Mouse (Mus musculus): ENCODE data around the gene Fermt3. TPM values are rescaled to one million over a fixed set of nuclear protein-coding genes. Genes with fewer than 3 reads are reported as not detected.
"Not testable (repeated sequence)": the region's sequence is repeated elsewhere in the genome, so short reads cannot be mapped to it uniquely, and the experiment has no call there.

Fermt3 gene
- polyA plus RNA-seq, 1 experiment from 2014 or later = 10.3 TPM

DNA sequence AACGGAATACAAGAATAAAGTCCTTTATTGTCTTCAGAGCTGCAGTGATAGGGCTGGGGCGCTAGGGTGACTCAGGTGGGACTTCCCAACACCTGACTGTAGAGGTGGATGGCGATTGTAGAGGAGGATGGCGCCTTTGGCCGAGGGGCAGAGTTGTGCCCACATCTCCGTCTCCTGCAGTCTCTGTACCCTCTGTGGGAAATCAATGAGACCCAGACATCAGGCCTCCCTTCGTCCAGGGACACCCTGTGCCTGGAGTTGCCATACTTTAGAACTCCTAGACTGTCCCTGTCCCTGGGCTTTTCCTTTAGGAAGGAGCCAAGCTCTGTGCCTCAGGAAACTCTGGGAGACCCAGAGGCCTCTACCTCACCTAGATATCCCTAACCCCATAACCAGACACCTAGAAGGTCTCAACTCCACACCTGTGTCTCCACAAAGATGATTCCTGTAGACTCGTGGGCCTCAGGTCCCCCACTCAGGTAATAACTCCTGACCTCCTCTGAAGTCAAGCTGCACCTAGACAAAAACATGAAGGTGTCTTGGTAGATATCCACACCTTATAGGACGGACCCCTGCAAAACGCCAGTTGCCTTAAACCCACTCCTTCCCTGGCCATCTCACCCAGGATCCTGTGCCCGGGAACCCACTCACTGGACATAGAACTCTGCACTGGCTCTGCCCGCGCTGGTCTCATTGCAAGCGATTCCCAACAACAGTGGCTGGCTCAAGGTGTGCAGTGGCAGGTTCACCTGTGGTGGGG lies 26.1 kb downstream of the Fermt3 start:
- DNase-seq (ENCODE audit: low spot score) = no peak
- no peaks in the 10 kb centered on the region for H3K9me3 ChIP-seq (replicated peaks)
- 66% methylated on average over 14 of the region's 14 CpGs for WGBS
- peaks cover 63% of the 10 kb centered on the region for H3K4me1 ChIP-seq
- H3K27ac ChIP-seq (replicated peaks) = peak overlapping the region; percentile 87
- no peaks in the 10 kb centered on the region for H3K27me3 ChIP-seq (ENCODE audit: low read depth, poor library complexity, severe bottlenecking)
- H3K36me3 ChIP-seq = peaks cover 9% of the 10 kb centered on the region
- H3K4me3 ChIP-seq = peak overlapping the region; percentile 71

DNA sequence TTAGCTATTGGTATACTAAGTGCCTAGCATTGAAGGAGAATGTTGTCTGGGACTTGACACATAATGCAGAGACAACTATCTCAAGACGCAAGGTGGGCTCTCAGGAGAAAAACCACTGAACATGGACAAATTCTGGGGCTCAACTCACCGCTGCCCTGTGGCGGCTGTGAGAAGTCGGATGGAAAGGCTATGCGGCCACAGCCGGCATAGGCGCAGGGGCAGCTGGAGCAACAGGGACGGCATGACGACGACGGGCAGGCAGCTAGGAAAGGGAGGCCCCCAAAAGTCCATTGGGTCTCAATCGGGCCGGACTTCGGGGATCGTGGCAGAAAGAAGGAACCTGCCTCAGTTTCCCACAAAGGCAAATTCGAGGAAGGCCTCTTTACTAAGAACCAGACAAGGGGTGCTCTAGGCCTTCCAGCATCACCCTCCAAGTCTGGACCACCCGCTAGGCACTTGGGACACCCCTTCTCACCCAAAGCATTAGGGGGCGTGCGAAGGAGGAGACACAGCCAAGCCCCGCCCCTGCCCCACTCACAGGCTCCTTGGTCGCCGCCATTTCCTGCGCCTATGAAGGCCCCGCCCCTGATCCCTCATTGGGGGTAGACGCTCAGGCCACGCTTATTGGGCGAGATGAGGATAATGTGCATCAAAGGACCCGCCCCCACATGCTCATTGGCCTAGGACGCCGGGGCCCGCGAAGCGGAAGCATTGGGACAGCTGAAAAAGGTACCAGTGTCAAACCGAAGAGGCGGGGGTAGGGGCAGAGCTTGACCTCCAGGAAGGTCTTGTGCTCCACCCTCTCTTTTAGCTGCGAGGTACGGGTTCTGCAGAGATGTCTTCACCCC lies 27.0 kb downstream of the Fermt3 start, which contains the start of gene Dnajc4:
Gene Dnajc4, minus strand, starts transcription at position 562 of the 848 bp plus-strand sequence.
- Histone ChIP-seq H3K4me3 (peak within 1 kb of the TSS; percentile 71), H3K36me3 (peaks cover 4% of the 10 kb centered on the region; the same call in 1 of the 2 replicates), H3K27ac (replicated peaks) (peak within 1 kb of the TSS; percentile 87), H3K4me1 (peaks cover 65% of the 10 kb centered on the region), H3K27me3 (ENCODE audit: low read depth, poor library complexity, severe bottlenecking) (no peaks in the 10 kb centered on the region), H3K9me3 (replicated peaks) (no peaks in the 10 kb centered on the region)
- peak; percentile 98 for DNase-seq (ENCODE audit: low spot score)
- WGBS = 3% methylated on average over 37 of the region's 37 CpGs

DNA sequence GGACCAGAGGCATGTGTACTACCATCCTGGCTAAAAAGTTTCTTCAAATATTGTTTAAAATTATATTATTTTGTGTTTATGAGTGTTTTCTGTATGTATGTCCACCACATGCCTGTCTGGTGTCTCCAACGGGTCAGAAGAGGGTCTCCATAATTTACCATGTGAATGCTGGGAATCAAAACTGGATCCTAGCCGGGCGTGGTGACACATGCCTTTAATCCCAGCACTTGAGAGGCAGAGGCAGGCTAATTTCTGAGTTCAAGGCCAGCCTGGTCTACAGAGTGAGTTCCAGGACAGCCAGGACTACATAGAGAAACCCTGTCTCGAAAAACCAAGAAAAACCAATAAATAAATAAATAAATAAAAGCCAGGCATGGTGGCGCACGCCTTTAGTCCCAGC lies 28.1 kb downstream of the Fermt3 start:
- H3K36me3 ChIP-seq; H3K9me3 ChIP-seq (replicated peaks); H3K4me3 ChIP-seq; H3K27ac ChIP-seq (replicated peaks); DNase-seq (ENCODE audit: low spot score); H3K27me3 ChIP-seq (ENCODE audit: low read depth, poor library complexity, severe bottlenecking): not testable (repeated sequence)
- peaks cover 65% of the 10 kb centered on the region for H3K4me1 ChIP-seq
- WGBS = 93% methylated on average over 6 of the region's 6 CpGs

DNA sequence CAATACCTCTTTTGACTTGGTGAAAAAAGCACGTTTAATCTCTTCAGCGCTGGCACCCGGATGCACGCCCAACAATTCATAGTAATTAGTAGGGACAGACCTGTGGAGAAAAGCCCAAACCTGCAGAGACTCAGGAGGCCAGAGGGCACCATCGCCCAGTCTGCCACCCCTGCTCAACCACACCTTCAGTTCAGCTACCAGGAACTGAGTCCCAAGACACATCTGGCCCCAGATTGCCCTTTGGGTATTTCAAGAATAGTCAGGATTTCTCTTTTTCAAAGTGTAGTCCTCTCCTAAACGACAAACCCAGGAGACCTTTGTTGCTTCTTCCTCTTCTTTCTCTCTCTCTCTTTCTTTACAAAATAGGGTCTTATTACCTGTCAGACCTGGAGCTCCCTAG lies 28.6 kb downstream of the Fermt3 start:
- H3K27ac ChIP-seq (replicated peaks) = no peak overlapping the region
- H3K27me3 ChIP-seq (ENCODE audit: low read depth, poor library complexity, severe bottlenecking) = no peaks in the 10 kb centered on the region
- 91% methylated on average over 6 of the region's 6 CpGs for WGBS
- H3K4me1 ChIP-seq = peaks cover 66% of the 10 kb centered on the region
- no peak overlapping the region for H3K4me3 ChIP-seq
- peaks cover 6% of the 10 kb centered on the region for H3K36me3 ChIP-seq
- H3K9me3 ChIP-seq (replicated peaks) = no peaks in the 10 kb centered on the region
- no peak for DNase-seq (ENCODE audit: low spot score)

DNA sequence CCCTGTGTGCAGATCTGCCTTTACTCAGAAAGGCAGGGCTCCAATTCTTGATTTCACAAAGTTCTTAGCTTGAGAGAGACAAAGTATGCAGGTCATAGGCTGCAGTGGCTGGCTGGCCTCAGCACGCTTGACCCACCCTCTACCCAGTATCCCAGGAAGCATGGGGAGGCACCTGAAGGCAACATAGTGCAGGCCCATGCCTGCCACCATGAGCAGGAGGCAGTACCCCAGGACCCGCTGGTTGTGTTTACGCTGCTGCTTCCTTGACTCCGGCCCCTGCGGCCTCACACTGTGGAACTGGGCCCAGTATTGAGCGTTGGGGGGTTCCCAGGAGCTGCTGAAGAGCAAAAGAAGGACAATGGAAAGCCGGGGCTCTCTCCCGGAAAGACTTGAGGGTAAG lies 30.0 kb downstream of the Fermt3 start:
- Histone ChIP-seq H3K36me3 (peaks cover 19% of the 10 kb centered on the region), H3K27ac (replicated peaks) (no peak overlapping the region), H3K27me3 (ENCODE audit: low read depth, poor library complexity, severe bottlenecking) (no peaks in the 10 kb centered on the region), H3K4me1 (peaks cover 56% of the 10 kb centered on the region), H3K9me3 (replicated peaks) (no peaks in the 10 kb centered on the region), H3K4me3 (no peak overlapping the region)
- DNase-seq (ENCODE audit: low spot score) = no peak
- 87% methylated on average over 8 of the region's 8 CpGs for WGBS

DNA sequence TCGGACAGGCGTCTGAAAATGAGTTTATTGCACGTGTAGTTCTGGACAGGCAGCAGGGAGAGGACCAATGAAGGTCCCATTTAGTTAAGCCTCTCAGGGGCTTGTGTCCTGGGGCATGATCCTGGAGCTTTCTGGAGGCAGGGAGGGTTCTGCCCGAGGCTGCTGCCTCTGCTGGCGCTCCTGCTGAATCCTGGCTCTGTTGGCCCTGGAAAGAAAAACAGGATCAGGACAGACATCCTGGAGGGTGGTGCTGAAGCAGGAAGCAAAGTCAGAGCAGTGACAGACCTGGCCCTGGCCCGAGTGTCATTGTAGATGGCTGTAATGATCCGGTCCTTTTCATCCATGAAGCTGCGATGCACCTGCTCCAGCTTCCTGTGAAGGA lies 31.4 kb downstream of the Fermt3 start:
- DNase-seq (ENCODE audit: low spot score) = no peak
- peak overlapping the region; percentile 94 for H3K4me3 ChIP-seq
- H3K27me3 ChIP-seq (ENCODE audit: low read depth, poor library complexity, severe bottlenecking) = no peaks in the 10 kb centered on the region
- H3K36me3 ChIP-seq = peaks cover 31% of the 10 kb centered on the region
- WGBS = 5% methylated on average over 8 of the region's 8 CpGs
- no peaks in the 10 kb centered on the region for H3K9me3 ChIP-seq (replicated peaks)
- H3K4me1 ChIP-seq = peaks cover 47% of the 10 kb centered on the region
- peak overlapping the region; percentile 97 for H3K27ac ChIP-seq (replicated peaks)

DNA sequence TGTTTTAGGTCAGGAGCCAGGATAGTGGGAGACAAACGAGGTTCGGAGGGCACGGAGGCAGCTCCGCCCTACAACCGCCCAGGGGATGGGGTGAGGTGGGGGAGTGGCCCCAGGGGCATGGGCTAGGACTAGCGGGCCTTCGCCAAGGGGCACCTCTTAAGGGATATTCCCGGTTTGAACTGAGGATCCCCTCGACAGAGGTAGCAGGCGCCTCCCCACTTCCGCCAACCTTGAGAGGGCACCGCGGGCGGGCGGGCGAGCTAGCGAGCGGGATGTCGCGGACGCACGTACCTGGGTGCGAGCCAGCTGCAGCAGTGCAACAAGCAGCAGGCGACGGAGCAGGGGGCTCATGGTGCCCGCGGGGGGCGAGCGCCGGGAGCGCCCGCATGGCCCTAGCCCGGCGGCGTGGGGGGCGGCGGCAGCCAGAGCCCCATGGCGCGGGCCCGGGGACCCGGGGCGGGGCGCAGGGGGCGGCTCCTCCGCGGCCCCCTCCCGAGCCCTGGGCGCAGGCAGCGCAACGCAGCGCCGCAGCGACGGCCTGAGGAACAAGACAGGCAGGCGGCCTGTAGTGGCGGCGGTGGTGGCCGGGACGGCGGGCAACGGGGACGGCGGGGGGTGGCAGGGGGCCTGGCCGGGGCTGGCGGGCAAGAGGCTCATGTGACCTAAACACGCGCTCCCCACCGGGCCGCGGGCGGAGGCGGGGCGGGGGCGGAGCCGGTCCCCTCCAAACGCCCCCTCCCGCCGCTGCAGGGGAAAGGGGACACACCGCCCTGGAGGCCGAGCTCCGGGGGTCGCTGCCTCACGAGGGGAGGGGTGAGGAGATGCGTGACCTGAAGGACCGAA lies 32.0 kb downstream of the Fermt3 start, which contains the start of gene Vegfb:
Gene Vegfb, minus strand, starts transcription at position 591 of the 843 bp plus-strand sequence.
- no peaks in the 10 kb centered on the region for H3K27me3 ChIP-seq (ENCODE audit: low read depth, poor library complexity, severe bottlenecking)
- H3K27ac ChIP-seq (replicated peaks) = peak within 1 kb of the TSS; percentile 97
- H3K4me1 ChIP-seq = peaks cover 43% of the 10 kb centered on the region
- H3K4me3 ChIP-seq = peak within 1 kb of the TSS; percentile 94
- peaks cover 37% of the 10 kb centered on the region for H3K36me3 ChIP-seq
- under 1% methylated on average over 82 of the region's 85 CpGs for WGBS
- peak; percentile 75 for DNase-seq (ENCODE audit: low spot score)
- no peaks in the 10 kb centered on the region for H3K9me3 ChIP-seq (replicated peaks)

DNA sequence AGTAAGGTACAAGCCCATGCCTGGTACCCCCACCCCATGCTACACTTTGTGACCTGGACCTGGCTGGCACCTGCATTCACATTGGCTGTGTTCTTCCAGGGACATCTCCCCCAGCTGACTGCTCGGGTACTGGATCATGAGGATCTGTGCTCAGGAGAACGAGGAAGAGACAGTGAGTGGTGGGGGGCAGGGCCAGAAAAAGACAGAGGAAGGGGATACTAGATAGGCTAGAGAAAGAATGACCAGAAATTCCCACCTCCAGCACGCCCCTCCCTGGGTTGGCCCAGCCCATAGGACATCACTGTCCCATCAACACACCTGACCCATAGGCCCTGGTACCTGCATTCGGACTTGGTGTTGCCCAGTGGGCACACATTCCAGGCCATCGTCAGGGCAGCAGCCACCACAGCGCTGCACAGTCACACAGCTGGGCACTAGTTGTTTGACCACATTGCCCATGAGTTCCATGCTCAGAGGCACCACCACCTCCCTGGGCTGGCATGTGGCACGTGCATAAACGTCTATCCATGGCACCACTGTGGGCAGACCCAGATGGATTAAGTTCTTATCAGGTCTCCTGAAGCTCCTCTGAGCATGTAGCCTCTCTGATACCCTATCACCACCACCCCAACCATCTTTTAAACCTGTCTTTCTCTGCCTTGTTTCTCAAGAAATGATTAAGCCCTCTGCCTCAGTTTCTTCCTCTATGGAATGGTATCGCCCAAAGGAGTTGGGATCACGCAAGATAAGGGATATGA lies 33.1 kb downstream of the Fermt3 start:
- peaks cover 44% of the 10 kb centered on the region for H3K36me3 ChIP-seq
- H3K27ac ChIP-seq (replicated peaks) = 0 out of 2 replicates have a peak overlapping the region, but pooled peaks have one; percentile 46
- WGBS = 79% methylated on average over 10 of the region's 10 CpGs
- H3K4me3 ChIP-seq = peak overlapping the region; percentile 94
- H3K4me1 ChIP-seq = peaks cover 39% of the 10 kb centered on the region
- no peak for DNase-seq (ENCODE audit: low spot score)
- H3K9me3 ChIP-seq (replicated peaks) = no peaks in the 10 kb centered on the region
- H3K27me3 ChIP-seq (ENCODE audit: low read depth, poor library complexity, severe bottlenecking) = no peaks in the 10 kb centered on the region

DNA sequence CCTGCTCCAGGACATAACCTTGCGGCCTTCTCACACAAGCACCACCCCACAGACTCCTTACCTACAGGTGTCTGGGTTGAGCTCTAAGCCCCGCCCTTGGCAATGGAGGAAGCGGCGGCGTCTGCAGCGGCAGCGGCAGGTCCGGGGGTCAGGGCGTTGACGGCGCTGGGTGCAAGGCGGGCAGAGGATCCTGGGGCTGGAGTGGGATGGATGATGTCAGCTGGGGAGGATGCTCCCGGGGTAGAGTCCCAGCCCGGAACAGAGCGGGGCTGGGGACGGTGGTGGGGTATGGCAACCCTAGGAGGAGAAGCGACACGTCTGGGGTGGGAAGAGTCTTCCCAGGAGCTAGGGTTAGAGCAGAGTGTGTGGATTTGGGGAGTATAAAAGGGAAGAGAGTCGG lies 34.0 kb downstream of the Fermt3 start:
- Histone ChIP-seq H3K9me3 (replicated peaks) (no peaks in the 10 kb centered on the region), H3K27me3 (ENCODE audit: low read depth, poor library complexity, severe bottlenecking) (no peaks in the 10 kb centered on the region), H3K4me1 (peaks cover 42% of the 10 kb centered on the region), H3K4me3 (peak overlapping the region; percentile 20; the same call in 1 of the 2 replicates), H3K36me3 (peaks cover 44% of the 10 kb centered on the region), H3K27ac (replicated peaks) (0 out of 2 replicates have a peak overlapping the region, but pooled peaks have one; percentile 23)
- WGBS = 90% methylated on average over 19 of the region's 19 CpGs
- DNase-seq (ENCODE audit: low spot score) = no peak

DNA sequence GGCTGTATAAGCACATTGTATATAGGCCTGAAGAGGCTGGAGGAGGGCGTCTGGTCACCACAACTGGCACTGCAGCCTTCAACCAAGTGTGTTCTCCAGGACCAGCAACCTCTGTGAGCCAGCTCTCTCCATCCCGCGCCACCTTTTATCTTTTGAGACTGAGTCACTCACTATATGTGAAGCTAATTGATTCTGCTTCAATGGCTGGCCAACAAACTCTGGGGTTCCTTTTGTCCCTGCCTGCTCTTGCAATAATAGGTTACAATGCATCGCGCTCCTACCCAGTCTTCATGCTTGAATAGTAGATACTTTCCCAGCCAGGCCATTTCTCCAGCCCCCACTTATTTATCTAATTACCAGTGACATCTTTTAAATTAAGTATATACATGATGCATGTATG lies 35.6 kb downstream of the Fermt3 start:
- Histone ChIP-seq H3K27ac (replicated peaks) (no peak overlapping the region), H3K4me3 (no peak overlapping the region), H3K27me3 (ENCODE audit: low read depth, poor library complexity, severe bottlenecking) (no peaks in the 10 kb centered on the region), H3K4me1 (peaks cover 57% of the 10 kb centered on the region), H3K9me3 (replicated peaks) (no peaks in the 10 kb centered on the region), H3K36me3 (peaks cover 42% of the 10 kb centered on the region)
- WGBS = 67% methylated on average over 5 of the region's 5 CpGs
- DNase-seq (ENCODE audit: low spot score) = no peak

DNA sequence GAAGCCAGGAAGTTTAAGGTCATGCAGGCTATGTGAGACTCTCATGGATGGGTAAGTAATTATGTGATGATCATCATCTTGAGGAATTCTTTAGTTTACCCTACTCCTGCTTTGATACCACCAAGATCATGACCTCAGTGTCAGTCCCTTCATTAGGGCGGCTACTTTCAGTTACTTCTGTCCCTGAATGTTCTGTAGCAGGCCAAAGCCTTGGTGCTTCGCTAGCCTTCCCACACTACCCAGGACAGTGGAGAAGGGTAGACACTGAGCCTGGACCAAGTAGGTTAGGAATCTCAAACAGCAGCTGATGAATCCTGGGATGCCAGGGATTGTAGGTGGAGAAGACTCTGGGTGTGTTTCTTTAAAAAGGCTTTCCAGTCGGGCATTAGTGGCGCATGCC lies 37.8 kb downstream of the Fermt3 start:
- Histone ChIP-seq H3K36me3 (peaks cover 64% of the 10 kb centered on the region), H3K27ac (replicated peaks) (no peak overlapping the region), H3K27me3 (ENCODE audit: low read depth, poor library complexity, severe bottlenecking) (no peaks in the 10 kb centered on the region), H3K4me1 (peaks cover 58% of the 10 kb centered on the region), H3K9me3 (replicated peaks) (no peaks in the 10 kb centered on the region), H3K4me3 (peak overlapping the region; percentile 66)
- DNase-seq (ENCODE audit: low spot score) = no peak
- WGBS = 92% methylated on average over 4 of the region's 4 CpGs
